Mouse (Mus musculus) gastrocnemius, adult 8-10 months (tissue): ENCODE results near the gene Gm20521. TPM values are rescaled to one million over a fixed set of nuclear protein-coding genes. Genes with fewer than 3 reads are reported as not detected.
A peak's percentile ranks its signal among the peaks of the same experiment; 100 is the strongest.

Experiments used
- DNase-seq, 2 experiments: peaks; one replicate each; pipeline ENCODE4 v3.0.0; 2022; ENCODE audit warnings: low spot score in 2 of 2
- total RNA-seq, 4 experiments: library from RNA; stranded (reverse); gene quantifications; 2 replicates each; pipeline ENCODE4 v1.2.4; 2022

The Gm20521 gene
- total RNA-seq, result 1 to 10 TPM in 3 of 4 experiments, under 1 TPM in 1; 0.83 to 7.4 (median 3.1) TPM

GRCm38 (mm10) chr14:54883154-54884021 lies at the start of gene Gm20521, which contains the start of gene Bcl2l2:
Gene Gm20521, plus strand, starts transcription at chr14:54883441.
Gene Bcl2l2, plus strand, starts transcription at chr14:54883377.
- peak; percentile 75 to 76 for DNase-seq

GRCm38 (mm10) chr14:54843461-54843860 lies 39.8 kb upstream of the Gm20521 start:
- no peak for DNase-seq

DNA sequence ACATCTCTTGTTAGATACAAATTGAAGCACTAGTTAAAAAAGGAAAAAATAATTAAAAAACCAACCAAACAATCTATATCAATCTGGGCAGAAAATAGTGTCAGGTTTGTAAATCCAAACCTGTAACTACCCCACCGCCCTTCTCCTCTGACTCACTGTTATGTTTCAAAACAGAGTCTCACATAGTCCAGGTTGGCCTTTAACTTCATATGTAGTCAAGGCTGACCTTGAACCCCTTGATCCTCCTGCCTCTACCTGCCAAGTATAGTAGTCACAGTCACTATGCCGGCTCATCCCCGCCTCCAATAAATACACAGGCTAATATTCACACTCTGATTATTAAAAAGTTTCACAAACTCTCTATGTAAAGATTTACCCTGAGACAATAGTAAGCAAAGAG lies 27.5 kb upstream of the Gm20521 start:
- DNase-seq, result no peak

DNA sequence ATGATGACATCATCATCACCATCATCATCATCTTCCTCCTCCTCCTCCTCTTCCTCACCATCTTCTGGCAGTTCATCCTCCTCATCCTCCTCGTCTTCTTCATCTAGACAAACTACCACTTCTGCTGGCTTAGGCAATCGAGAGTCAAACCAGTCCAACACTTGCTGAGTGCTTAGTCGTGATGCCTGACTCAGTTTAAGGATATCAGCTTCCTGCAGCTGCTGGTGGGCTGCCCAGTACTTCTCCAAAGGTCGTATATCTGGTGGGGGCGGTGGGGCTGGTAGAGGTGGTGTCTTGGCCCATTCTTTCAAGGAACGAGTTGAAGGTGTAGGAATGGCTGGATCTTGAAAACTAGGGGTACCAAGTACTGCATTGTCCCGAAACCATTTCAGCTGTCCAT lies 26.5 kb upstream of the Gm20521 start:
- DNase-seq, result no peak

GRCm38 (mm10) chr14:54857891-54858290 lies 25.4 kb upstream of the Gm20521 start:
- no peak for DNase-seq

GRCm38 (mm10) chr14:54860511-54860910 lies 22.7 kb upstream of the Gm20521 start:
- peak in 1 of 2 experiments; percentile 31 for DNase-seq

DNA sequence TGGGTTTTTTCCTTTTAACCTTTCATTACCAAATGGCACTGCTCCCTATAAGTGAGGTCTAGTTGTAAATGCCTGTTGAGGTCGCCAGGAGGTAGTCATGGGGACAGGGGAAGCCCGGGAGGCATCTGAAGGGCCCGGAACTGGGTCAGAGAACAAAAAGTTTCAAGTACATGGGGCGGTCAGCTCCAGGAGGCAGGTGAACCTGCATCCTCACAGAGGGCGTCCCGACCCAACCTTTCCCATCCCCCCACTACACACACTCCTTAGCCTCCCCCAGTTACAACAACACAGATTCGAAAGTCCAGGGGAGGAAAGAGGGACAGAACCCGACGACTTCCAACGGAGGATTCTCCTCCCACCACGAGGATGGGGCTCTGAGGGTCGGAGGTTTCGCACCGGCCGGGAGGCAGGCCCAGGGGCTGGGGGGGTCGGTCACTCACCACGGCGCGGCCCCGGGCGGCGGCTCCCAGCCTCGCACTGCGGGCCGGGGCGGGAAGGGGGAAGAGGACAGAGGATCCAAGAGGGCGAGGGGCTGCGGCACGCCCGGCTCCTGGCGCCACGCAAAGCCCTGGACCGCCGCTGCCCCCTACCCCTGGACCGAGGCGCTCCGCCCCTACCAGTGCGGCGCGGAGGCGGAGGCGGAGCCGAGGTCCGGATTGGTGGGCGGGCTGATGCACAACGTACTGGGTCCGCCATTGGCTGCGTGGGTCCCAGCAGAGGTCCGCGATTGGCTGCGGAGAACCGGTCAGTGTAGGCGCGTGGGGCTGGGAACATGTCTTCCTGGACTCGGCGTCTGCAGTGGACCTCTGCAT lies 19.5 kb upstream of the Gm20521 start:
- peak; percentile 80 to 86 for DNase-seq

DNA sequence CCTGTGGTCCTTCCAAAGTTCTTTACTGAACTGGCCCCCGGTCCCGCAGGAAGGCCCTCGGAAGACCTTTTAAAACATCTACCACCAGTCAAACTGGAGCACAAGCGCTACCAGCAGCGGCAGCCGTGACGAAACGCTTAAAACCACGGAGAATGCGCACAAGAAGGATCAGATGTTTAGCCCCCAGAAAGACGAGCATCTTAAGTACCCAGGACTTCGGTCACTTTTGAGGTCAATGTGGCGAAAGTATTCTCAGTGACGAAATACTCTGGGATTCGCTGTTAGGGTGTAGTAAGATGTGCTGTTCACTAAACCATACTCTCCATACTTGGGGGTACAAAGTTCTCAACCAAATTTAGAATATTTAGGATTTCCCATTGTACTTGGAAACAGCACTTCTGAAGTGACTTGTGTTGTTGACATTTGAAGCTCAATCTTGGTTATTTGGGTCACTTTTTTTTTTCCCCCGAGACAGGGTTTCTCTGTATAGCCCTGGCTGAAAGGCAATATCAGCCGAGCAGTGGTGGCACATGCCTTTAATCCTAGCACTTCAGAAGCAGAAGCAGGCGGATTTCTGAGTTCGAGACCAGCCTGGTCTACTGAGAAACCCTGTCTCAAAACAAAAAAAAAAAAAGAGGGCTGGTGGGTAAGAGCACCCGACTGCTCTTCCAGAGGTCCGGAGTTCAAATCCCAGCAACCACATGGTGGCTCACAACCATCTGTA lies 18.8 kb upstream of the Gm20521 start:
- DNase-seq, result no peak

GRCm38 (mm10) chr14:54865626-54866025 lies 17.6 kb upstream of the Gm20521 start:
- DNase-seq, result no peak

GRCm38 (mm10) chr14:54866268-54866667 lies 17.0 kb upstream of the Gm20521 start:
- DNase-seq, result no peak

DNA sequence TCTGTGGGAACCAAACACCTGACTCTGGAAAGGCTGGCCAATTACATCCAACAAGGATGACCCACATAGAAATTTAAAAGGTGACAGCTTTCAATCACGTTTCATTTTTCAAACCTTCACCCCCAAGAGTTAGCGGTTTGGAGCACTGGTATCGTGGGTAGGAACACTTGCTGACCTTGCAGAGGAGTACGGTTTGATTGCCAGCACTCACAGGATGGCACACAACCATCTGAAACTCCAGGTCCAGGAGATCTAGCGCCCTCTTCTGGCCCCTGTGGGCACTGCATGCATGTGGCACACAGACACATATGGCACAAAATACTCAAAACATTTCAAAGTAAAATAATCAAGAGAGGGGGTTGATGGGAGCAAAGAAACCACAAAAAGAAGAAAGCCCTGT lies 16.3 kb upstream of the Gm20521 start:
- DNase-seq, result no peak

- DNase-seq, result no peak
These were observed 15.2 kb upstream of the Gm20521 start for GRCm38 (mm10) chr14:54868026-54868425.

GRCm38 (mm10) chr14:54870861-54871260 lies 12.4 kb upstream of the Gm20521 start, which contains the start of gene Homez:
Gene Homez, minus strand, starts transcription at chr14:54870961.
- DNase-seq, result no peak

GRCm38 (mm10) chr14:54874165-54874564 lies 9.1 kb upstream of the Gm20521 start:
- no peak for DNase-seq

DNA sequence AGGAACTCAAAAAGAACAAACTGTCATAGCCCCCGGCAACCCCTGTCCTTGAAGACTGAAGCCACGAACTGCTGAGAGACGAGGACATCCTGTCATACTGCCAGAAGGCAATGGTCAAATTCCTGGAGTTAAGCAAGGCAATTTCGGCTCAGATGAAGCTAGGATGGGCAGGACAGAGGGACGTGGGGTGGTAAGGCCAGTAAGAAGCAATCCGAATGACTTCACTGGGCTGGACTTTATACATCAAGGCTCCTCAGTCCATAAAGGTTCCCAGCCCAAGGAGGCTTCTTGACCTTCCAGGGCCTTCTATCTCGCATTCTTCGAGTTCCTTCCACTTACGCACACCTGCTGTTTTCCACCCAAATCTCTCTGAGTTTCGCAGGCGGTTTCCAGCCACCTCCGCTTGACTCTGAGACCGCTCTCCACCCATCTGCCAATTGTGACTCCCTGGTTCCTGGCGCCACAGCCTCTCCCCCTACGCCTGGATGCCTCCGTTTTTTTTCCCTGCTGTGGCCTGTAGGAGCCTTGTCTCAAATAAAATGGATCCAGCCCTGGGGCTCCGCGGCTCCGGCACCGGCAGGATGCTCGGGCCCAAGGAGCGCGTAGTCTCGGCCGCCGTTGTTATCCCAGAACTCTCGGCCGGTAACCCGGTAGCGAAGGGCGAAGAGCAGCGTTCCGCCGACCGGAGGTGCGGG lies 7.2 kb upstream of the Gm20521 start:
- peak in 1 of 2 experiments; percentile 30 for DNase-seq

DNA sequence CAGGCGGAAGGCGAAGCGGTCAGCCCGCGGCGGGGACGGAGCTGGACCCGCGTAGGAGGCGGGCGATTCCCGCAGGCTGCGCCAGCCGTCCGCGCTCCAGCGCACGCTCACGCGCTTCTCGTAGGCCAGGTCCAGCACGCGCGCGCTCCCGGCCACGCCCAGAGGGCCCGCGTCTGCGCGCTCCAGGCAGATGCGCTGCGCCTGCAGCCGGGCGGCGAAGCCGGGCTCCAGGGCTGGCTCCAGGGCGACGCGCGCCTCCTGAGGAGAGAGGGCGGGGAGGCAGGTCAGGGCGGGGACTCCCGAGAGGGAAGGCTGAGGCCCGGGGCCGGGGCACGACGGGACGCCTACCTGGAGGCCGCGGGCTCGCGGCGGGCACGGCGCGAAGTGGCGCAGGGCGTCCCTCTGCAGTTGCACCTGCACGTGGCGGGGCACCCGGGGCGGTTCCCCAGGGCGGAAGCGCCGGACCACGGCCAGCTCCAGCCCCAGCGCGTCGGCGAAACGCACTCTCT lies 6.6 kb upstream of the Gm20521 start:
- DNase-seq, result peak; percentile 81 to 89

GRCm38 (mm10) chr14:54877048-54877715 lies 6.1 kb upstream of the Gm20521 start, which contains the start of gene Ppp1r3e:
Gene Ppp1r3e, minus strand, starts transcription at chr14:54877550.
- DNase-seq, result peak; percentile 46 to 62

- DNase-seq, result no peak
These were observed 926 bp downstream of the Gm20521 start for GRCm38 (mm10) chr14:54884022-54884712.

GRCm38 (mm10) chr14:54885309-54885708 lies 2.1 kb downstream of the Gm20521 start:
- no peak for DNase-seq
